Mouse (Mus musculus) T-cell, adult 66 days (primary cell): ENCODE results near the gene Picalm. TPM values are rescaled to one million over a fixed set of nuclear protein-coding genes. Genes with fewer than 3 reads are reported as not detected.

Experiments used
- total RNA-seq, 2 experiments: library from RNA; stranded (reverse); gene quantifications; 3 replicates in 1 of 2; 4 replicates in 1 of 2; pipeline ENCODE4 v1.2.4; 2023

Picalm gene
- 100 to 1,000 TPM; 207 to 208 TPM for total RNA-seq

DNA sequence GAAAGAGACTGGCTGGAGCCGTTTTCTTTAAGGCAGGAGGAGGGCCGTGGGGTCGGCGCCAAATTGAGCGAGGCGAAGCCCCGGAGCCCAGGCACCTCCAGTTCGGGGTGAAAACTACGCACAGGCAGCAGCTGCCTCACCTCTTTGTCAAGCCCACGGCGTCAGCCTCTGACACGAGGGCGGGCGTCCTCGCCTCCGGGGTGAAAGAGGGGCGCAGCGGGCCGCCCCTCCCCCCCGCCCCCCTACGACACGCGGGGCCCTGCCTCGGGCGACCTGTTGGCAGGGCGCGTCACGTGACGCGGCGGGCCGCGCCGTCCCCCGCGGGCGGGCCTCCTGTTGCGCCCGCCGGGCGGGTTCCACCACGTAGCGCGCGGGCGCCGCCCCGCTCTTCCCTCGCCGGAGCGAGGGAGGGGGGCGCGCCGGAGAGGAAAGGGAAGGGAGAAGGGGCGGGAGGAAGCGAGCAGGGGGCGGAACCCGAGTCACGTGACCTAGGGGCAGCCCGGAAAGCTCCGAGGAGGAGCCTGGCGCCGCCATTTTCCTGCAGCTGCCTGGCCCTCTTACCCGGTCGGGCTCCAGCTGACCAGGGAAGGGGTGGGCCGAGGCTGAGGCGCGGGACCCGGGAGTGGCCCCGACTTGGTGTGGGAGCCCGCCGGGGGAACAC lies at the start of gene Picalm:
Gene Picalm (plus strand): TSS at position 482 of the 661 bp plus-strand sequence.

Other genes with a start within 250 kb of the Picalm start
- not detected for gene Ccdc81, start 226.6 kb upstream of the Picalm start, total RNA-seq
- gene Hikeshi, start 189.0 kb upstream of the Picalm start, total RNA-seq = 10 to 100 TPM; 55.4 to 56.2 TPM
- gene Eed, start 149.2 kb upstream of the Picalm start, total RNA-seq = 100 to 1,000 TPM; 134 to 135 TPM
- not detected for gene Ccdc83, start 135.6 kb downstream of the Picalm start, total RNA-seq
- 10 to 100 TPM; 43.4 to 51.3 TPM for gene Sytl2, start 172.0 kb downstream of the Picalm start, total RNA-seq